Mouse (Mus musculus): ENCODE measurements around the gene Gas2l1.
A peak's percentile ranks its signal among the peaks of the same experiment; 100 is the strongest.

Gas2l1 gene

DNA sequence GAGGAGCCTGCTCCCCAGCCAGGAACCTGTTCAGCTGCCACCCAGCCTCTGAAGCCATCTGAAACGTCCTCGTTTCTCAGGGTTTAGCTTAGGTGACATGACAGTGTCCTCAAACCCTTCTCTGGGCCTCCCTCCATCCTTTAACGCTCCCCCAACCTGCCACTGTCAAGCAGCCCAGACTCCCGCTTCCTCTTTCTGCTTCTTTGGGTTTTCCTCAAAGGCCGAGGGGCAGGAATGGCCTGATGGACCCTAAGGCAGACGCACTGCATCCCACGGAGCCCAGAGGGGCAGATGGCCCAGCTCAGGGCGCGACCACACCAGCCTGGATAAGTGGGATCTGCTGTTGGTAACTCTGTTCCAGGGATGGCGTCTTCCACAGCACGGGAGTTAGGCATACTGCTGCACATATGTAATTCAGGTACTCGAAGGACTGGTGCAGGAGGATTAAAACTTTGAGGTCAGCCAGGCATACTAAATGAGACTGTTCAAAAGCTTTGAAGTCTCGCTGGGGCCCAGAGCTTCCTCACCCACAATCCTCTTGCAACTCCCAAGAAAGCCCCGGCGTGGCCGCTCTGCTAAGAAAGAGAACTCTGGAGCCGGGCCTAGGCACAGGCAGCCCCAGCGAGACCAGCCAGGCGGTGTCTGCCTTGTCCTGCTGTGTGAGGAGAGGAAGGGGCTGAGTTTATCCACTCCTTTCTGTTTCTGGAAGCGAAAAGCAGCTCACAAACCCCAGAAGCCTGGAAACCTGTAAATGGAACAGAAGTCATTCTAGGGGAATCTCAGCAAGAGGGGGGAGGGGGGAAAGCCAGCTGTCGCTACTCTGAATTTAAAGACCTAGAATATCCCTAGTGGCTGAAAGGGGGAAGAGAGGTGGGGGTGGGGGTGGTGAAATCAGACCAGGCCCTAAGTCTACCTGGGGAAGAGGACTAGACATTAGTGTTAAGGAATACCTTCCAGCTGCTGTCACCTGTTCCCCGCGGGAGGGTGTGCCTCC is 8.9 kb downstream of the Gas2l1 start:
- no peaks in the 10 kb centered on the region for H3K9me3 ChIP-seq (ENCODE audit: low read length)
- H3K36me3 ChIP-seq (ENCODE audit: insufficient read depth, low read length), result peaks cover 9% of the 10 kb centered on the region
- TF ChIP-seq CTCF (conservative IDR thresholded peaks at IDR 0.05; ENCODE audit: low read length), result no peak
- TF ChIP-seq NANOG (IDR thresholded peaks at IDR 0.05; ENCODE audit: borderline replicate concordance, low read length), result no peak
- TF ChIP-seq POU5F1 (IDR thresholded peaks at IDR 0.05; ENCODE audit: borderline replicate concordance, low read length), result no peak
- peaks cover 94% of the 10 kb centered on the region for H3K4me1 ChIP-seq (replicated peaks; ENCODE audit: low read depth, low read length)
- H3K27me3 ChIP-seq (ENCODE audit: insufficient read depth, low read length), result peaks cover 60% of the 10 kb centered on the region
- H3K4me3 ChIP-seq (replicated peaks; ENCODE audit: low read length), result peak overlapping the region; percentile 77; the same call in 1 of the 2 replicates

DNA sequence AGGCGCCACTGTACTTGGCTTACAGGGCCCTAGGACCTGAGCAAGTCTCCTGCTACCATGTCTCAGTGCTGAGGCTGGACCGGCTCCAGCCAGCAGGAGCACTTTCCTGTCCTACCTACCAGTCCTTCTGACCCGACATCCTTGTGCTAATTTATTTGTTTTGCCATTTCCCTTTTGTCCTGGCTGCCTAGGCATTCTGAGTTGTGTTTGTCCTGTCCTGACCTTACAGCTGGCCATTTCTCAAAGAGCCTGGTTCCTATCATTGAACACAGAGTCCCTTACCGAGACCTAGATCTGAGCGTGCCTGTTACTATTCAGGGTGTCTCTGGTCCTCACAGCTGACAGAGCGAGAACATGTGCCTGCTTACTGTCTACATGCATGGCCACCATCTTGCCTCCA is 10.3 kb downstream of the Gas2l1 start:
- Histone ChIP-seq H3K4me3 (replicated peaks; ENCODE audit: low read length) (no peak overlapping the region), H3K4me1 (replicated peaks; ENCODE audit: low read depth, low read length) (peaks cover 94% of the 10 kb centered on the region), H3K36me3 (ENCODE audit: insufficient read depth, low read length) (no peaks in the 10 kb centered on the region), H3K27me3 (ENCODE audit: insufficient read depth, low read length) (peaks cover 61% of the 10 kb centered on the region), H3K9me3 (ENCODE audit: low read length) (no peaks in the 10 kb centered on the region)
- no peak for TF ChIP-seq NANOG (IDR thresholded peaks at IDR 0.05; ENCODE audit: borderline replicate concordance, low read length)
- no peak for TF ChIP-seq CTCF (conservative IDR thresholded peaks at IDR 0.05; ENCODE audit: low read length)
- TF ChIP-seq POU5F1 (IDR thresholded peaks at IDR 0.05; ENCODE audit: borderline replicate concordance, low read length), result no peak

DNA sequence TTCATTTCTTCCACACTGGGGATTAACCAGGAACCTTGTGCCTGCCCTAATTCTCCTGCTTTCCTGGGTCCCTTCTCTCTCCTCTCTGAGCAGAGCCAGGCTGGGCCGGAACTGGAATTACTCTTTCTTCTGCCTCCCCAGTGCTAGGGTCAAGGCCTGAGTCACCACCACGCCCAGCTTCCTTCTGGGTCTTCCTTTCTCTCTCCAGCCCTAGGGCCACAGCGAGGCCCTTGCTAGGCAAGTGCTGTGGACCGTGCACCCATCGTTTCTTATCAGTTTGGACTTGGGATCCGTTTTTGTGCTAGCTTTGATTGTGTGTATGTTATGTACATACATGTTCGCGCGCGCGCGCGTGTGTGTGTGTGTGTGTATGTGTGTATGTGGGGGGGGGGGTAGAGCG is 11.0 kb downstream of the Gas2l1 start:
- Histone ChIP-seq H3K4me1 (replicated peaks; ENCODE audit: low read depth, low read length) (peaks cover 93% of the 10 kb centered on the region), H3K27me3 (ENCODE audit: insufficient read depth, low read length) (peaks cover 56% of the 10 kb centered on the region), H3K9me3 (ENCODE audit: low read length) (no peaks in the 10 kb centered on the region), H3K4me3 (replicated peaks; ENCODE audit: low read length) (no peak overlapping the region), H3K36me3 (ENCODE audit: insufficient read depth, low read length) (no peaks in the 10 kb centered on the region)
- TF ChIP-seq CTCF (conservative IDR thresholded peaks at IDR 0.05; ENCODE audit: low read length) (no peak), NANOG (IDR thresholded peaks at IDR 0.05; ENCODE audit: borderline replicate concordance, low read length) (no peak), POU5F1 (IDR thresholded peaks at IDR 0.05; ENCODE audit: borderline replicate concordance, low read length) (no peak)

DNA sequence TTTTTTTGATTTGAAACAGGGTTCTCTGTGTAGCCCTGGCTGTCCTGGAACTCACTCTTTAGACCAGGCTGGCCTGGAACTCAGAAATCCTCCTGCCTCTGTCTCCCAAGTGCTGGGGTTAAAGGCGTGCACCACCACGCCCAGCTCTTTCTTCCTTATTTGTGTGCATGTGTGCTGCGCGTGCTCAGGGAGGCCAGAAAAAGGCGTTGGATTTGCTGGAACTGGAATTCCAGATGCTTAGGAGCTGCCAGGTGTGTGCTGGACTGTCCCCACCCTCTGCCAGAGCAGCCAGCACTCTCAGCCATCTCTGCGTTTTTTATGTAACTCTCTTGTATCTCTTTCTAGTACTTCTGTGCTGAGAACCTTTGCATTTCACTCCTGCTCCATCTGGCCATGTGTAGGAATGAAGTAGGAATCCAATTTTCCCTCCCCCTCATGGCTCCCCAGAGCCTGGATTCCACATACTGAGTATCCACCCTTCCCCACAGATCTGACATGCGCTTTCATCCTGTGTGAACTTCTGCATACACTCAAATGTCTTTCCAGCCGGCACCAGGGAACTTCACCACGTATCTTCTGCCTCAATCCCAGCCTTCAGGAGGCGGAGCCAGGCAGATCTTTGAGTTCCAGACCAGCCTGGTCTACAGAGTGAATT is 12.8 kb downstream of the Gas2l1 start:
- no peak for TF ChIP-seq POU5F1 (IDR thresholded peaks at IDR 0.05; ENCODE audit: borderline replicate concordance, low read length)
- no peak for TF ChIP-seq NANOG (IDR thresholded peaks at IDR 0.05; ENCODE audit: borderline replicate concordance, low read length)
- TF ChIP-seq CTCF (conservative IDR thresholded peaks at IDR 0.05; ENCODE audit: low read length), result no peak
- H3K4me3 ChIP-seq (replicated peaks; ENCODE audit: low read length), result peak overlapping the region; percentile 26; the same call in 1 of the 2 replicates
- H3K4me1 ChIP-seq (replicated peaks; ENCODE audit: low read depth, low read length), result peaks cover 91% of the 10 kb centered on the region
- H3K9me3 ChIP-seq (ENCODE audit: low read length), result no peaks in the 10 kb centered on the region
- no peaks in the 10 kb centered on the region for H3K36me3 ChIP-seq (ENCODE audit: insufficient read depth, low read length)
- peaks cover 43% of the 10 kb centered on the region for H3K27me3 ChIP-seq (ENCODE audit: insufficient read depth, low read length)

DNA sequence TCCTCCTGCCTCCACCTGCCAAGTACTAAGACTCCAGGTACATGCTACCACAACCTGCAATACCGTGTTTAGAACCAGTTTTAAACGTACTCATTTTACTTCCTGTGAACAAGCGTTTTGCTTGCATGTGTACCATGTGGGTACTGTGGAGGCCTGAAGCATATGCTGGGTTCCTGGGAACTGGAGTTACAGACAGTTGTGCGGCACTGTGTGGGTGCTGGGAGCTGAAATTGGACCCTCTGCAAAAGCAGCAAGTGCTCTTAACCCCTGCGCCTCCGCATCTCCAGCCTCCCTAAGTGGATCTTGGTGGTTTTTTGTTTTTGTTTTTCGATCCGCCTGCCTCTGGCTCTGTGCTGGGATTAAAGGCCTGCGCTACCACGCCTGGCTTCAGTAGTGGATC is 13.5 kb downstream of the Gas2l1 start:
- TF ChIP-seq NANOG (IDR thresholded peaks at IDR 0.05; ENCODE audit: borderline replicate concordance, low read length) (no peak), POU5F1 (IDR thresholded peaks at IDR 0.05; ENCODE audit: borderline replicate concordance, low read length) (no peak), CTCF (conservative IDR thresholded peaks at IDR 0.05; ENCODE audit: low read length) (no peak)
- Histone ChIP-seq H3K27me3 (ENCODE audit: insufficient read depth, low read length) (peaks cover 36% of the 10 kb centered on the region), H3K36me3 (ENCODE audit: insufficient read depth, low read length) (no peaks in the 10 kb centered on the region), H3K4me3 (replicated peaks; ENCODE audit: low read length) (peak overlapping the region; percentile 17; the same call in 1 of the 2 replicates), H3K4me1 (replicated peaks; ENCODE audit: low read depth, low read length) (peaks cover 91% of the 10 kb centered on the region), H3K9me3 (ENCODE audit: low read length) (no peaks in the 10 kb centered on the region)

DNA sequence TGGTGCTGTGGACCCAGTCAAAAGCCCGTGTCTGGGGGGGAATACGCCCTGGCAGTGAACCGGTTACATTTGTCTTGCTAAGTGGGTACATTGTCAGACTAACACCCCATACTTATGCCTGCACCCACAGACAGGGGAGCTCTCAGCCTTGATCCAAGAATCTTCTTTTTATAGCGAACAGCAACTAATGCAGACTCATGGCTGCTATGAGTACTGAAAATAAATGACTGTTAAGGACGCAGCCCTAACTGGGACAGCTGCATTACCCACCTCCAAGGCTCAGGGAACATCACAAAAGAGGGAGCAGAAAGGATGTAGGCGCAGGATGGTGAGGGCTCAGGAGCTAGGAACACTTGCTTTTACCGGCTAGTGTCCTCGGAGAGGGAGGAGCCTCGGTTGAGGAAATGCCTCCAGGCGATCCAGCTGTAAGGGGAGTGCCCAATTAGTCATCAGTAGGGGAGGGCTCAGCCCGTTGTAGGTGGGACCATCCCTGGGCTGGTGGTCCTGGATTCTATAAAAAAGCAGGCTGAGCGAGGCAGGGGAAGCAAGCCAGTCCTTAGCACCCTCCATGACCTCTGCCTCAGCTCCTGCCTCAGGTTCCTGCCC is 18.7 kb downstream of the Gas2l1 start:
- Histone ChIP-seq H3K36me3 (ENCODE audit: insufficient read depth, low read length) (peaks cover 18% of the 10 kb centered on the region), H3K4me1 (replicated peaks; ENCODE audit: low read depth, low read length) (peaks cover 64% of the 10 kb centered on the region), H3K9me3 (ENCODE audit: low read length) (no peaks in the 10 kb centered on the region), H3K27me3 (ENCODE audit: insufficient read depth, low read length) (peaks cover 17% of the 10 kb centered on the region), H3K4me3 (replicated peaks; ENCODE audit: low read length) (0 out of 2 replicates have a peak overlapping the region, but pooled peaks have one; percentile 11)
- TF ChIP-seq NANOG (IDR thresholded peaks at IDR 0.05; ENCODE audit: borderline replicate concordance, low read length) (no peak), POU5F1 (IDR thresholded peaks at IDR 0.05; ENCODE audit: borderline replicate concordance, low read length) (no peak), CTCF (conservative IDR thresholded peaks at IDR 0.05; ENCODE audit: low read length) (no peak)

DNA sequence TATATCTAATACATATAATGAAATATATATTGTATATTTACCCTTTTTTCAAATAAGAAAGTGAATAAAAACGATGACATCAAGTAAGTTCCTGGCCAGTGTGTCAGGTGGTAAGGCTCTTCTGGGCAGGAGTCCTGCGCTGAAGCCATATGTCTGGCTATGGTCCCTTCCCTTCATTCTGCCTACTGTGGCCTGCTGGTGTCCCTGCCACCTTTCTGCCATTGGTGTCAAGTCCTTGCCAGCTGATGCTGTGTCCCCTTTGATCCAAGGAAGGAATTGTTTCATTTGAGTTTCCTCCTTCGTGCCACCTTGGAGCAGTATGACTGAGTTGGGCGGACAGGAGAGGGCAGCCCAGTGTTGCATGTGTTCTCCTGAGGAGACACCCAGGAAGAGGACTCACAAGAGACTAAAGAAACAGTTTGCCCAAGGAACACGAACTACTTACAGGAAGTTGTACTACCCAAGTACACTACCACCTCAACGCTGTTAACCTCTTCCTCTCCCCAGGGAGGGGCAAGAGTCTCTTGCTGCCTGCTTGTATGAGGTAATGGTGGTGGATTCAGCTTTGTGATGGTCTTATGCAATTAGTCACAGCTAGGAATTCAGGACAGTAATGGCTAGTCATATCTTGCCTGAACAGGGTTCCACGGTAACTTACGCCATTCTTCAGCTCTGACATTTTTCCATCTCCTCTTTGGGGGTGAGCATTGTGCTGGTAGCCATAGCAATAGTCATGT is 22.3 kb downstream of the Gas2l1 start:
- H3K9me3 ChIP-seq (ENCODE audit: low read length), result no peaks in the 10 kb centered on the region

More for the DNA sequence above, 22.3 kb downstream of the Gas2l1 start:
- TF ChIP-seq POU5F1 (IDR thresholded peaks at IDR 0.05; ENCODE audit: borderline replicate concordance, low read length) (no peak), NANOG (IDR thresholded peaks at IDR 0.05; ENCODE audit: borderline replicate concordance, low read length) (no peak), CTCF (conservative IDR thresholded peaks at IDR 0.05; ENCODE audit: low read length) (no peak)
- peaks cover 52% of the 10 kb centered on the region for H3K4me1 ChIP-seq (replicated peaks; ENCODE audit: low read depth, low read length)
- H3K27me3 ChIP-seq (ENCODE audit: insufficient read depth, low read length), result no peaks in the 10 kb centered on the region
- H3K36me3 ChIP-seq (ENCODE audit: insufficient read depth, low read length), result peaks cover 54% of the 10 kb centered on the region
- H3K4me3 ChIP-seq (replicated peaks; ENCODE audit: low read length), result no peak overlapping the region
